Mouse (Mus musculus) left cerebral cortex, postnatal 14 days (tissue): ENCODE results near the gene Tia1. TPM values are rescaled to one million over a fixed set of nuclear protein-coding genes. Genes with fewer than 3 reads are reported as not detected.
A peak's percentile ranks its signal among the peaks of the same experiment; 100 is the strongest.

ENCODE experiments used
- DNase-seq, 2 experiments: peaks; one replicate each; pipeline ENCODE4 v3.0.0; 2021 to 2022; ENCODE audit warnings: low spot score in 2 of 2, mixed read lengths in 1 of 2
- intact Hi-C: fragments of 180-260 bp; cut with DNase I; formaldehyde crosslinking; loops from one replicate; pipeline ENCODE4 v1.15.1; 2025
- total RNA-seq, 2 experiments: library from RNA; stranded (reverse); gene quantifications; 2 replicates each; pipeline ENCODE4 v1.2.3; 2021

Tia1 gene
- total RNA-seq, 2 experiments from 2014 or later = 106 to 107 TPM

DNA sequence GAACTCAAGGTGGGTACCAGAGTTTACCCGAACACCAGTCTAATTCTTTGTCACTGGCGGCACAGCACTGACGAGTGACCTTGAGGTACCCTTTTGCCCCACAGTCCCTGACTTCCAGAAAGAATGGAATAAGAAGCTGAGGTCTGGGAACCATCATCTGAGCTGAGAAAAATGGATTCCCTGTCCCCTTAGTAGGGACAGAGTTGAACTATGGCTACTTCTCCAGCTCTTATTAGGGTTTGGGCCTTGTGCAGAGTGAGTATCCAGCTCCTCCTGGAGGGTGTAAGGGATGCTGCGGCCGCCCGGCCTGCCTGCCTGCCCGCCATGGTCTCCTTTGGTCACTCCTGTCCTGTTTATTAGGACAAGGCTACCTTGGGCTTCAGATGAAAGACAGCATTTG is 69.1 kb downstream of the Tia1 start:
- no peak for DNase-seq
- intact Hi-C loops = loop anchor here (5.0 kb wide), 1 partner anchor 194 kb away; the partner anchor contains the start of gene Mxd1

- intact Hi-C loops = loop anchor here (5.0 kb wide), 1 partner anchor 193 kb away; the partner anchor contains the start of gene Mxd1
- DNase-seq = no peak
Observed at GRCm38 (mm10) chr6:86474072-86474471, 70.1 kb downstream of the Tia1 start.

DNA sequence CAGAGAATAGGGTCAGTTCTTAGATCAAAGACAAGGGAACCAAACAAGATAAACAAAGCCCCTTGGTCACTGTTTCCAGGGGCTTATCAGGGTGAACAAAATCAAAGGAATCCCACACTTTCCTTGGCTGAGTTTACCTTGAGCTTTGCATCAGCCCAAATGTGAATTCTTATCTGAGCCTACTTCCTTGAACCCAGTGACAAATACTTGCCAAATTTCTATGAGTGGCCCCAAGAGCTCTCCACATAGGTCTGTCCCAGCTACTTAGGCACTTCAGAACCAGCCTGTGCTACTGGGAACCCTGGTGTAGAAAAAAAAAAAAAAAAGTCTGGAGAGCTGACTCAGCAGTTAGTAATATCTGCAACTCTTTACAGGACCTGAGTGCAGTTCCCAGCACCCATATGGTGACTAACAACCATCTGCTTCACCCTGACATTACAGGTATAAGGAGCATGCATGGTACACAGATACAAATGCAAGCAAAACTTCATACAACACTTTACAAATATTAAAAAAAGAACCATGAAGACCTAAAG is 70.7 kb downstream of the Tia1 start:
- DNase-seq = no peak
- intact Hi-C loops = loop anchor here (5.0 kb wide), 1 partner anchor 193 kb away; the partner anchor contains the start of gene Mxd1

GRCm38 (mm10) chr6:86475462-86476167 is 71.6 kb downstream of the Tia1 start:
- intact Hi-C loops = no loop called here
- DNase-seq = no peak

DNA sequence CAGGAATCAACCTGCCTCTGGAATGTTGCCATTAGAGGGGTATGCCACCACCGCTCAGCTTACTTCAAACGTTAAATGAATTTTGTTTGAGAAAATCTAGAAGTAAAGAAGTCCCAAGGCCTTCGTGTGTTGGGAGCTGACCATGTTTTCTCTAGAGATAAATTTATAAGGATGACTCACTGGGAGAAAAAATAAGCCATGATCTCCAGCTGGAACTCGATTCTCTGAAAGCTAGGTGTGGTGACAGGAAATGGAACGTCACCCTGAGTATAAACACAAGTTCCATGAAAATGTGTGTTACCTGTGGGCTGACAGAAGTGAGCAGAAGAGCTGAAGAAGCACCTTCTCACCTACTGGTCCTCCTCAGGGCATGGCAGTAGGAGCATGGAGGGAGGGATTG is 72.9 kb downstream of the Tia1 start:
- no peak for DNase-seq
- intact Hi-C loops = no loop called here

GRCm38 (mm10) chr6:86479311-86479710 is 75.3 kb downstream of the Tia1 start:
- intact Hi-C loops = no loop called here
- no peak for DNase-seq

DNA sequence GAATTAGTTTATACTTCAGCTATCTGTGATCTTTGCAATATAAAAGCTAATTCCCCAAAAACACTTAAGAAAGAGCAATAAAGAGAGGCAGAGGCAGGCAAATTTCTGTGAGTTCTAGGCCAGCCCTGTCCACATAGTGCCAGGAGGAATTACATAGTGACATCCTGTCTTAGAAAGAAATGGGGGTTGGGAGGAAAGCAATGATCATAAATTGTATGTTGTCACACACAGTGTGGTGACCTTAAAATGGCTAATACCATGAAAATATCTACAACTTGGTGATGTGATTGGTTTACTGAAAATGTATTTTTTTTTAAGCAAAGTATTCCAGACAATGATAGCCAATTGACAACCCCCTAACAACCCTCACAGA is 75.8 kb downstream of the Tia1 start:
- DNase-seq = no peak
- intact Hi-C loops = no loop called here

DNA sequence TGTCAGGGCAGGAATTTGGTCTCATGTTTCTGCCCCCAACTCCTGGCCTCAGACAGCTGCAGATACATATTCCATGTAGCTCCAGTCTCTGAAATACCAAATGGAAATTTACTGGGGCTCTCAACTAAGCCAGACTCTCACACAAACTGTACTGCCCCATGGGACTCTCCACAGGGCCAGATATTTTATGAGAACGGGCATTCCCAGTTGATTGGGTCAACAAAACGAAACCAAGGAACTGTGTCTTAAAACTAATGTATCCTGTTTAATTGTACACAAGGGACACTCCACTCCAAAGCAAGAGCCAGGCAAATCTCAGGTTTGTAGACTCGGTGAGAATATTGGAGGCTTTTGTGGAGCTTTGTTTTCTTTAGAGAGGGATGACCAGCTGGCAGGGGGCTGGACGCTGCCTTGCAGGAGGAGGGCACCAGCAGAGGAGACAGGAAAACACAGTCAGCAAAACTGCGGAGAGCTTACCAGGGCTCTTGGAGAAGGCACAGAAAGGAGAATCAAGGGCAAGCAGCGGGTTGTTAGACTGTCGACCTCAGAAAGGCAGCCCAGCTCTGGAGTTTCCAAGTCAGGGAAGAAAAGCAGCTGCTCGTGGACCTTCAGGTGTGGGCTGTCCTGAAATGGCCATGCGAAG is 76.3 kb downstream of the Tia1 start:
- DNase-seq = peak in 1 of 2 experiments; percentile 26
- intact Hi-C loops = no loop called here

DNA sequence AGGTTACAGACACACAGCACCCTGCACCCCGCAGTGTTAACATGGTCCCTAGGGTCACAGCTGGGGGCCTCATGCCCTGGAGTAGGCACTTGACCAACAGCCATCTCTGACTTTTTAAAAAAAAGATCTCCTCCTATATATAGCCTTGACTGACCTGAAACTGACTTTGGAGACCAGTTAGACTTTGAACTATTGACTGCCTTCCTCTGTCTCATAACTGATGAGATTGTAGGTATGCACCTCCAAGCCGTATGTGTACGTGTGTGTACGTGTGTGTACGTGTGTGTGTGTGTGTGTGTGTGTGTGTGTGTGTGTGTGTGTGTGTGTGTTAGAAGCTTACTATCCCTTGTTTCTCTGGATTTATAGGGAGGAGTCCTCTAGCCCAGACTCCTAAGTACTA is 77.9 kb downstream of the Tia1 start:
- intact Hi-C loops = no loop called here
- no peak for DNase-seq

Other genes with a start within 250 kb of the Tia1 start
- gene Tgfa, start 209.0 kb upstream of the Tia1 start, total RNA-seq = 10 to 100 TPM; 16.3 to 18.5 TPM
- gene Fam136a, start 38.6 kb upstream of the Tia1 start, total RNA-seq = 10 to 100 TPM; 26.2 to 28.4 TPM
- 10 to 100 TPM; 63.3 to 71.7 TPM for gene Snrpg, start 32.9 kb upstream of the Tia1 start, total RNA-seq
- 100 to 1,000 TPM; 108 to 109 TPM for gene Pcyox1, start 7.1 kb upstream of the Tia1 start, total RNA-seq
- gene Gm44790, start 22.4 kb downstream of the Tia1 start, total RNA-seq = under 1 TPM in 1 of 2 experiments, not detected in 1; 0.49 TPM
- gene C87436, start 34.2 kb downstream of the Tia1 start, total RNA-seq = 10 to 100 TPM; 13.7 to 14.3 TPM
- gene Pcbp1, start 122.1 kb downstream of the Tia1 start, total RNA-seq = 100 to 1,000 TPM; 182 to 190 TPM
- gene Asprv1, start 223.9 kb downstream of the Tia1 start, total RNA-seq = 1 to 10 TPM; 1.5 to 1.7 TPM